Mouse (Mus musculus): ENCODE data around the gene Ttc7. TPM values are rescaled to one million over a fixed set of nuclear protein-coding genes. Genes with fewer than 3 reads are reported as not detected.

Gene Ttc7
- polyA plus RNA-seq, 1 experiment from 2014 or later = 2.9 TPM

DNA sequence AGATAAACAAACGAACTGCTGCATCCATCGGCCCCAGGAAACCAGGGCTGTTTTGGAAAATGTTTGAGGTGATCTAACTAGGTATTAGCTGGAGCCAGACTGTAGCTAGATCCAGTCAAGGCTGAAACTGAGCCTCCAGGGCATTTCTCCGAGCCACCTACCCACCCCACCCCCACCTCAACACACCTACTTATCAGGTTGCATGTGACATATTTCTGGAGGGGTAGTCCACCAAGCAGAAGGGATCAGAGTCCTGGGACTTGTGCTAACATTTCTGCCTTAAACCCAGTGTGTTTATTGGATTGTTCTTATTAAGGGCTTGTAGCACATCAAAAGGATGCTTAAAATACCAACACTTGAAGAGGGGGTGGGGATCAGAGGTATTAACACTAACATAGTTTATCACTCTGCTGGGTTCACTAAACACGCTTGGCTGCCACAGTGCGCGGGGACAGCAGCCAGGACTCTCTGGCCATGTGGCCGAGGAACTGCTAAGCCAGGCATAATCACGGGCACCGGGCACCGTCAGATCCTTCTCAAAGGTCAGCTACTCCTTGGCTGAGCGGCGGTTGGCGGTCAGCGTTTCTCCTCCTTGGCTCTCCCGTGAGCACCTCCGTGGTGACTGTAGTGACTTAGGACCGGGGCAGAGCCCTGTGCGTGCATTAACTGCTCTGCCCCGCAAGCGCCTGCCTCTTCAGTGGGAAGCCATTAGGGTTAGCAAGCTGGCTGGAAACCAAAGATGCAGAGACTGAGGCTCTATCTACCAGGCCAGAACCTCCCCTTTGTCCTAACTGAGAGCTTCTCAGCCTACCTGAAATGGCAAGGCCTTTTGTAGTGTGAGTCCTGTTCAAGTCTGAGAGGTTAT lies 68.8 kb downstream of the Ttc7 start:
- whole genome bisulfite sequencing = 38% methylated on average over 20 of the region's 20 CpGs
- peak overlapping the region; percentile 81 for H3K27ac ChIP-seq
- H3K4me1 ChIP-seq = peaks cover 73% of the 10 kb centered on the region
- H3K4me3 ChIP-seq = no peak overlapping the region
- H3K36me3 ChIP-seq (replicated peaks) = no peaks in the 10 kb centered on the region
- DNase-seq (ENCODE audit: extremely low spot score, low spot score) = no peak
- no peaks in the 10 kb centered on the region for H3K27me3 ChIP-seq (ENCODE audit: poor library complexity, severe bottlenecking)
- no peaks in the 10 kb centered on the region for H3K9me3 ChIP-seq

DNA sequence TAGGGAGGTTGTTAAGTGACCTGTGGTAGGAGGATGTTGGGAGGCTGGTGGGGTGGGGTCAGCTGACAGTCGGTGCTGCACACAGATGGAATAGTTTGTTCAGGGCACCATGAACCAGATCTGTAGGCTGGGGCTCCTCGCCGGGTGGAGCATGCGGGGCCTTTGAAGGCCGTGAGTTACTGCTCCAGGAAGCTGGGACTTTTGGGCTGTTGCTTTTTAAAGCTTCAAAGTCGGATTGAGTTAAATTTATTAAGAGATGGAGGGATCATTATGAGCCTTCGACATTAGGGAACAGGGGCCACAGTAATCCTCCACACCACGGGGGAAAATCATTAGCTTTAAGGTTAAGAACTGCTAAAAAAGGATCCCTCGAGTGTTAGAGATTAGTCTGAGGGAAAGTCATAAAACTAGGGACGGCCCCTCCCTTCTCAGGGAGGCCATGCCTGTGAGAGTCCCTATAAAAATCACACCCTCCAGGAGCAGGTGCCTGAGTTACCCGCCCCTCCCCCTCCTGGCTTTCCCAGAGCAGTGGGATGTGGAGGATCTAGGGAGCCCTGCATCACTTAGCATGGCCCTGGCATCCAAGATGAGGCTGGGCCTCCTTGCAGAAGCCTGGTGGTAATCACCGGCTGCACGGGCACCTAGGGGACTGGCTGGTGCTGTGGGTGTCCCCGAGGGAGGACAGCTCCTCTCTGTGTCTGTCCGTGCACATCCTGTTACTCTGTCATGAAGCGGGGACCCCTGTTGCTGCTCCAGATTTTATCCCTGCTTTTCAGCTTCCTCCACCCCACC lies 69.6 kb downstream of the Ttc7 start:
- H3K4me3 ChIP-seq = no peak overlapping the region
- H3K27me3 ChIP-seq (ENCODE audit: poor library complexity, severe bottlenecking) = no peaks in the 10 kb centered on the region
- DNase-seq (ENCODE audit: extremely low spot score, low spot score) = no peak
- no peaks in the 10 kb centered on the region for H3K9me3 ChIP-seq
- H3K36me3 ChIP-seq (replicated peaks) = no peaks in the 10 kb centered on the region
- peak overlapping the region; percentile 81 for H3K27ac ChIP-seq
- 28% methylated on average over 16 of the region's 16 CpGs for WGBS
- peaks cover 73% of the 10 kb centered on the region for H3K4me1 ChIP-seq

GRCm38 (mm10) chr17:87352898-87353225 lies 70.2 kb downstream of the Ttc7 start:
- no peak for DNase-seq (ENCODE audit: extremely low spot score, low spot score)
- Histone ChIP-seq H3K27ac (peak overlapping the region; percentile 81), H3K36me3 (replicated peaks) (no peaks in the 10 kb centered on the region), H3K4me1 (peaks cover 77% of the 10 kb centered on the region), H3K4me3 (no peak overlapping the region), H3K27me3 (ENCODE audit: poor library complexity, severe bottlenecking) (no peaks in the 10 kb centered on the region), H3K9me3 (no peaks in the 10 kb centered on the region)
- 27% methylated on average over 1 of the region's 1 CpGs for WGBS

DNA sequence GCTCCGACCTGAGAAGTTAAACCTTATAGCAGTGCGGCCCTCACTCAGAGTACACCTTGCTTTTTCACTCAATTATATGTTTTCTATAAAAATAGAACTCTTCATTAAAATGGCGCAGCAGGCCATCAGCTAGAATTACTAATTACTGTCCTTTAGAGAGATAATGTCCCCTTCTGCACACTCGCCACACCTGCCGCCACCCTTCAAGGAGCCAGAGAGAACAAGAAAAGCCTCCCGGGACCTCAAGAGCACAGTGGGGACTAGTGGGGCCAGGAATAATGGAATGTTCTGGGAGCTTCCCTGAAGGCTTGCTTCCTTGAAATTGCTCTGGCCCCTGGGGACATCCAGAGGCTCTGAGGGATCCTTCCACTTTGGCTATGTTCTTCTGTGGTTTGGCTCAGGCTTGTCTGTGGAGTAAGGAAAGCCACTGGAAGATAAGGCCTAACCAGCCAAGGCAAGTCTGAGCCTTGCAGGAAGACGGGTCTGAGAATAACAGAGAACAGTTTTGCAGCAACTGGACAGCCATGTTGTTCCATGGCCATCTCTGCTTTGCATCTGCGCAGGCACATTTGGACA lies 71.1 kb downstream of the Ttc7 start:
- Histone ChIP-seq H3K4me3 (no peak overlapping the region), H3K27ac (peak overlapping the region; percentile 20; the same call in 1 of the 2 replicates), H3K27me3 (ENCODE audit: poor library complexity, severe bottlenecking) (no peaks in the 10 kb centered on the region), H3K36me3 (replicated peaks) (no peaks in the 10 kb centered on the region), H3K9me3 (no peaks in the 10 kb centered on the region), H3K4me1 (peaks cover 72% of the 10 kb centered on the region)
- WGBS = 84% methylated on average over 8 of the region's 8 CpGs
- no peak for DNase-seq (ENCODE audit: extremely low spot score, low spot score)

GRCm38 (mm10) chr17:87355456-87355855 lies 72.8 kb downstream of the Ttc7 start:
- Histone ChIP-seq H3K36me3 (replicated peaks) (no peaks in the 10 kb centered on the region), H3K27ac (no peak overlapping the region), H3K9me3 (no peaks in the 10 kb centered on the region), H3K4me3 (no peak overlapping the region), H3K4me1 (peaks cover 62% of the 10 kb centered on the region), H3K27me3 (ENCODE audit: poor library complexity, severe bottlenecking) (no peaks in the 10 kb centered on the region)
- WGBS = 93% methylated on average over 8 of the region's 8 CpGs
- DNase-seq (ENCODE audit: extremely low spot score, low spot score) = no peak

DNA sequence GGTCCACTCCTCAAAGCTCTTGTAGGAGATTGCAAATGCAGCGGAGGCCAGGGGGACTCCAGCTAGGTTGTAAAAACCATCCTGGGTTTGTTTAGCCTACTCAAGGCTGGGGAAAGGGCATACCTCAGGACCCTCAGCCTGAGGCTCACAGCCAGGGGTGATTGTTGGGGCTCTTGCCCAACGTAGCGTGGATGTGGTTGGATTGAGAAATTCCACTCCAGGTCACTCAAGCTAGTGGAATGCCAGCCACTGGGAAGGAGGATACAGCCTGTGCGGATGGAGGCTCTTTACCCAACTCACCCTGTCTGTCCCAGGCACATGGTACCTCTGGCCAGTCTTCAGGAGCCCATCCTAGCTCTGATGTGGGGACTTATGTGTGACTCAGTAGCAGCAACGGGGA lies 73.6 kb downstream of the Ttc7 start:
- no peak overlapping the region for H3K27ac ChIP-seq
- no peak for DNase-seq (ENCODE audit: extremely low spot score, low spot score)
- no peak overlapping the region for H3K4me3 ChIP-seq
- no peaks in the 10 kb centered on the region for H3K9me3 ChIP-seq
- H3K36me3 ChIP-seq (replicated peaks) = no peaks in the 10 kb centered on the region
- H3K4me1 ChIP-seq = peaks cover 60% of the 10 kb centered on the region
- 87% methylated on average over 5 of the region's 5 CpGs for WGBS
- no peaks in the 10 kb centered on the region for H3K27me3 ChIP-seq (ENCODE audit: poor library complexity, severe bottlenecking)

DNA sequence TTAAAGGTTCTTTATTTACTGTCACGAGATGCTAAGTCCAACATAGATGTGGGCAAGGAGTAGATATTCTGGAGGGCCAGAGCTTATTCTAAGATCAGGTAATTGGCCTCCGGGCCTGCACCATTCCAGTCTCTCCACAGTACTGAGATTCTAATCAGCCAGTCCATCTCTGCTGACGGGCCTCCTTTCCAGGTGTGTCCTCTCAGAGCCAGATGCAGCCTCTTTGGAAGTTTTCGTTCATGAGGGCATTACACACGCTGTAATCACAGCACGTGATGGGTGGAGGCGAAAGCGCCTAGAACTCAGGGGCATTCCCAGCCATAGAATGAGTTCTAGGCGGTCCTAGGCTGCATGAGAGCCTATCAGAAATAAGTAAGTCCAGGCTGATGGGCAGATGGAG lies 74.8 kb downstream of the Ttc7 start:
- Histone ChIP-seq H3K27ac (no peak overlapping the region), H3K27me3 (ENCODE audit: poor library complexity, severe bottlenecking) (no peaks in the 10 kb centered on the region), H3K36me3 (replicated peaks) (no peaks in the 10 kb centered on the region), H3K4me1 (peaks cover 51% of the 10 kb centered on the region), H3K9me3 (no peaks in the 10 kb centered on the region), H3K4me3 (no peak overlapping the region)
- no peak for DNase-seq (ENCODE audit: extremely low spot score, low spot score)
- 87% methylated on average over 9 of the region's 9 CpGs for WGBS

DNA sequence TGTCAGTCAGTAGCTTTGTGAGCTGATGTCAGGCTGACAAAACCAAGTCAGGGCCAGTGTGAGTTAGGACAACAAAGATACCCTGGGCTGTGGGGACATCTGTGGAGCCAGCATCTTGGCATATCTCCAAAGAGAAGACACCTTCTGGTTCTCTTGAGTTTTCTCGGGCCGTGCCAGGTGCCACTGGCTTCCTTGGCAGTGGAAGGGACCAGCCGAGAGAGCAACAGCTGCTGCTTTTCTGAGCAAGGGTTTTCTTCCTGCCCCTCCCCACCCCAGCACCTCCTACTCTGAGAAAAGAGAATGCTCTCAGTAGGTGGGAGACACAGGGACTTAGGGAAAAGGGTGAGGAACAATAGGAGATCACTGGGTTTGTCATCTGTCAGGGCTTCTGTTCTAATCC lies 78.4 kb downstream of the Ttc7 start:
- no peak for DNase-seq (ENCODE audit: extremely low spot score, low spot score)
- WGBS = 51% methylated on average over 3 of the region's 3 CpGs
- no peak overlapping the region for H3K27ac ChIP-seq
- H3K4me1 ChIP-seq = peaks cover 43% of the 10 kb centered on the region
- H3K27me3 ChIP-seq (ENCODE audit: poor library complexity, severe bottlenecking) = no peaks in the 10 kb centered on the region
- H3K36me3 ChIP-seq (replicated peaks) = no peaks in the 10 kb centered on the region
- no peak overlapping the region for H3K4me3 ChIP-seq
- H3K9me3 ChIP-seq = no peaks in the 10 kb centered on the region

- Histone ChIP-seq H3K27me3 (ENCODE audit: poor library complexity, severe bottlenecking) (no peaks in the 10 kb centered on the region), H3K4me3 (no peak overlapping the region), H3K27ac (no peak overlapping the region), H3K9me3 (no peaks in the 10 kb centered on the region), H3K36me3 (replicated peaks) (no peaks in the 10 kb centered on the region), H3K4me1 (peaks cover 64% of the 10 kb centered on the region)
- WGBS = 95% methylated on average over 15 of the region's 15 CpGs
- DNase-seq (ENCODE audit: extremely low spot score, low spot score) = no peak
Measured at GRCm38 (mm10) chr17:87364108-87364507, 81.4 kb downstream of the Ttc7 start.

DNA sequence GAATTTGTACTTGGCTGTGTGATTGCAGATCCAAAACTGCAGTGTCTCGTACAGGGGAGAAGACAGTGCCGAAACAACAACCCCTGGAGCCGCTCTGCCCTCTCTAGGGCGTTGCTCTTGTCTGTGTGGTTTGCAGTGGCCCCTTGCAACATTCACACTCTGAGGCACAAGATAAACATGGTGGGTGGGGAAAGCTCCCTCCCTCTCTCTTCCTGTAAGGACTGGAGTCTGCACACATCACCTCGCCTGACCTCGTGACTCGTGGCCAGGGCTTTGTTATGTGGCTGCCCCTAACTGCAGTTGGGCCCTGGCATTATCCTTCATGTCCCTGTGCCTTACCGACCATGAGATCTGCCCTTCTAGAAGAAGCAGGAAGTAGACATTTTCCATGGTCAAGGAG lies 82.6 kb downstream of the Ttc7 start:
- Histone ChIP-seq H3K36me3 (replicated peaks) (no peaks in the 10 kb centered on the region), H3K27me3 (ENCODE audit: poor library complexity, severe bottlenecking) (no peaks in the 10 kb centered on the region), H3K4me1 (peaks cover 69% of the 10 kb centered on the region), H3K9me3 (no peaks in the 10 kb centered on the region), H3K4me3 (no peak overlapping the region), H3K27ac (0 out of 2 replicates have a peak overlapping the region, but pooled peaks have one; percentile 35)
- 71% methylated on average over 8 of the region's 8 CpGs for WGBS
- DNase-seq (ENCODE audit: extremely low spot score, low spot score) = no peak

DNA sequence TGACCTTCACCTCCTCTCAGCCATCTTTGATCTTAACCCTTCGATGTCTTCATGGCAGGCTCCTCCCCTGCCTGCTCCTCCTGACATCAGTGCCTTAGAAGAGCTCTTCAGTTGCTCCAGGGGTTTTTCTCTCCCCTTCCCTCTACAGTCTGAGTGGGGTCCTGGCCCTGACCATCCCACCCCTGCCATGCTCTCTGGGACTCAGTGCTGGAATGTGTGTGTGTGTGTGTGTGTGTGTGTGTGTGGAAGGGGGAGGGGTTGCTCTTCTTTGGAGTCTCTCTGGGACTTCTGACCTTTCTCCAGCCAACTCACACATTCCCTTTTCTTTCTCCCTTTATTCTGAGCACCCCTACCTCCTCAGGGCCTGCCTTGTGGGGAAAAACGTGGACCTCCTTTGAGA lies 83.8 kb downstream of the Ttc7 start:
- Histone ChIP-seq H3K4me3 (no peak overlapping the region), H3K4me1 (peaks cover 66% of the 10 kb centered on the region), H3K36me3 (replicated peaks) (no peaks in the 10 kb centered on the region), H3K9me3 (no peaks in the 10 kb centered on the region), H3K27me3 (ENCODE audit: poor library complexity, severe bottlenecking) (no peaks in the 10 kb centered on the region), H3K27ac (peak overlapping the region; percentile 69)
- DNase-seq (ENCODE audit: extremely low spot score, low spot score) = no peak
- 25% methylated on average over 2 of the region's 2 CpGs for WGBS

- Histone ChIP-seq H3K4me1 (peaks cover 66% of the 10 kb centered on the region), H3K9me3 (no peaks in the 10 kb centered on the region), H3K4me3 (no peak overlapping the region), H3K27ac (peak overlapping the region; percentile 64), H3K36me3 (replicated peaks) (no peaks in the 10 kb centered on the region), H3K27me3 (ENCODE audit: poor library complexity, severe bottlenecking) (no peaks in the 10 kb centered on the region)
- WGBS = 44% methylated on average over 4 of the region's 4 CpGs
- no peak for DNase-seq (ENCODE audit: extremely low spot score, low spot score)
Measured at GRCm38 (mm10) chr17:87367228-87367627, 84.5 kb downstream of the Ttc7 start.

DNA sequence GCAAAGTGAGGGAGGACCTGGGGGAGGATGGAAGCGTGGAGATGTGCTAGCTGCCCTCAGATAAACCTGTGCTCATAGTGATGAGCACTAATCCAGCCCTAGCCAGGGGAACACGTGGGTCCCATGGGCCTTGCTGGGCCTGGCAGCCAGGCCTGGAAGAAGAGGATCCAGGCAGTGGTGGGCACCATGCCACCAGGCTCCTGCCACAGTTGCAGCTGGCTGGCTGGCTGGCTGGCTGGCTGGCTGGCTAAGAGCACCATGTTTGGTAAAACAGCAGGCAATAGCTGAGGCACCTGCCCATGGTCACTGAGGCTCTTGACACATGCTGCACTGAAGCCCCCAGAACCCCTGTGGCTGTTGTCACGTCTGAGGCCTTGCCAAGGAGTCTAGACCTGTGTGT lies 85.0 kb downstream of the Ttc7 start:
- no peak for DNase-seq (ENCODE audit: extremely low spot score, low spot score)
- WGBS = 53% methylated on average over 3 of the region's 3 CpGs
- Histone ChIP-seq H3K4me1 (peaks cover 69% of the 10 kb centered on the region), H3K36me3 (replicated peaks) (no peaks in the 10 kb centered on the region), H3K9me3 (no peaks in the 10 kb centered on the region), H3K27me3 (ENCODE audit: poor library complexity, severe bottlenecking) (no peaks in the 10 kb centered on the region), H3K4me3 (no peak overlapping the region), H3K27ac (peak overlapping the region; percentile 64)
